Mouse (Mus musculus) lung, embryonic 14.5 days (tissue): Measurements from ENCODE around the gene Tnfaip8l1. TPM values are rescaled to one million over a fixed set of nuclear protein-coding genes. Genes with fewer than 3 reads are reported as not detected.

ENCODE experiments used
- ATAC-seq: fragments of 200-750 bp; cut with Nextera tagmentation; 2 replicates; pipeline ENCODE4 v1.8.0; 2017; ENCODE audit warnings: mild to moderate bottlenecking, moderate TSS enrichment, moderate library complexity; ENCODE audit not compliant: insufficient read depth
- DNase-seq: peaks from one replicate; pipeline ENCODE4 v3.0.0-alpha.2; 2015
- H3K27ac ChIP-seq: fragments of 300-500 bp; sonication (generic); 2 replicates; pipeline ENCODE4 v1.5.1; 2014; ENCODE audit warnings: low read depth, mild to moderate bottlenecking, moderate library complexity
- H3K27me3 ChIP-seq: fragments of 300-500 bp; sonication (generic); 2 replicates; pipeline ENCODE4 v1.6.1; 2014; ENCODE audit warnings: low read length, control low read depth; ENCODE audit not compliant: insufficient read depth
- H3K36me3 ChIP-seq: fragments of 300-500 bp; sonication (generic); 2 replicates; pipeline ENCODE4 v1.6.1; 2014; ENCODE audit warnings: control low read depth; ENCODE audit not compliant: insufficient read depth
- H3K4me1 ChIP-seq: fragments of 300-500 bp; sonication (generic); 2 replicates; pipeline ENCODE4 v1.6.1; 2014; ENCODE audit warnings: antibody characterized with exemption, control low read depth; ENCODE audit not compliant: insufficient read depth
- H3K4me2 ChIP-seq: fragments of 300-500 bp; sonication (generic); 2 replicates; pipeline ENCODE4 v1.6.1; 2014; ENCODE audit warnings: mild to moderate bottlenecking
- H3K4me3 ChIP-seq: fragments of 300-500 bp; sonication (generic); 2 replicates; pipeline ENCODE4 v1.5.1; 2014; ENCODE audit warnings: low read depth, low read length
- H3K9ac ChIP-seq: fragments of 300-500 bp; sonication (generic); 2 replicates; pipeline ENCODE4 v1.6.1; 2014
- H3K9me3 ChIP-seq: fragments of 300-500 bp; sonication (generic); 2 replicates; pipeline ENCODE4 v1.6.1; 2016; ENCODE audit warnings: low read depth, low read length, control low read depth
- CTCF ChIP-seq: IDR thresholded peaks from 2 replicates; pipeline ENCODE4 v1.5.1; 2016; ENCODE audit warnings: antibody characterized with exemption, low read depth
- WGBS: fragments of 180-500 bp; shearing (Covaris S2); extraction: QIAGEN DNeasy Blood & Tissue Kit; methylation state at CpG from one replicate; pipeline ENCODE4 v1.1.7; 2014; 5-methylcytosine and 5-hydroxymethylcytosine counted together
- polyA plus RNA-seq: library from polyadenylated mRNA; unstranded; fragments of >200 nt; fragmentation: Nextera tagmentation; extraction: Ambion mirVana; gene quantifications from 2 replicates; pipeline ENCODE4 v1.2.1, GENCODE M21; 2014

The Tnfaip8l1 gene
- polyA plus RNA-seq, 1 experiment from 2014 or later, result 14.5 TPM

GRCm38 (mm10) chr17:56131814-56132213, 30.5 kb upstream of the Tnfaip8l1 start:
- Histone ChIP-seq H3K4me1 (0 out of 2 replicates have a peak, but pooled peaks cover 6% of the 10 kb centered on the region), H3K27ac (no peak overlapping the region), H3K4me3 (no peak overlapping the region), H3K9ac (no peak overlapping the region), H3K4me2 (no peak overlapping the region), H3K27me3 (no peaks in the 10 kb centered on the region), H3K36me3 (no peaks in the 10 kb centered on the region), H3K9me3 (no peaks in the 10 kb centered on the region)
- 43% methylated on average over 7 of the region's 7 CpGs for WGBS
- peak; percentile 81 for DNase-seq
- peak; percentile 87 for TF ChIP-seq CTCF
- no peak for ATAC-seq

- Histone ChIP-seq H3K9ac (no peak overlapping the region), H3K4me2 (0 out of 2 replicates have a peak overlapping the region, but pooled peaks have one; percentile 1), H3K36me3 (no peaks in the 10 kb centered on the region), H3K27ac (no peak overlapping the region), H3K4me3 (no peak overlapping the region), H3K9me3 (no peaks in the 10 kb centered on the region), H3K4me1 (0 out of 2 replicates have a peak, but pooled peaks cover 6% of the 10 kb centered on the region), H3K27me3 (no peaks in the 10 kb centered on the region)
- WGBS, result 3% methylated on average over 14 of the region's 14 CpGs
- TF ChIP-seq CTCF, result peak; percentile 89
- ATAC-seq (no peak), DNase-seq (peak; percentile 77)
These were observed 29.6 kb upstream of the Tnfaip8l1 start for GRCm38 (mm10) chr17:56132661-56133060.

- WGBS, result 15% methylated on average over 19 of the region's 21 CpGs
- ATAC-seq, result peak; percentile 72
- no peaks in the 10 kb centered on the region for H3K9me3 ChIP-seq
- peak overlapping the region; percentile 67 for H3K4me2 ChIP-seq
- H3K4me1 ChIP-seq, result 0 out of 2 replicates have a peak, but pooled peaks cover 6% of the 10 kb centered on the region
- peak overlapping the region; percentile 22 for H3K4me3 ChIP-seq
- H3K36me3 ChIP-seq, result no peaks in the 10 kb centered on the region
- H3K9ac ChIP-seq, result peak overlapping the region; percentile 29
- TF ChIP-seq CTCF, result no peak
- peaks cover 9% of the 10 kb centered on the region; the same call in 1 of the 2 replicates for H3K27me3 ChIP-seq
- peak; percentile 66 for DNase-seq
- H3K27ac ChIP-seq, result peak overlapping the region; percentile 72; the same call in 1 of the 2 replicates
These were observed 28.6 kb upstream of the Tnfaip8l1 start for GRCm38 (mm10) chr17:56133457-56134363.

GRCm38 (mm10) chr17:56134463-56134971, 27.8 kb upstream of the Tnfaip8l1 start:
- H3K9ac ChIP-seq, result peak overlapping the region; percentile 29; the same call in 1 of the 2 replicates
- 3% methylated on average over 27 of the region's 27 CpGs for WGBS
- no peaks in the 10 kb centered on the region for H3K36me3 ChIP-seq
- ATAC-seq (peak; percentile 13; the same call in 1 of the 2 replicates), DNase-seq (peak; percentile 69)
- H3K4me2 ChIP-seq, result peak overlapping the region; percentile 67
- H3K27me3 ChIP-seq, result peaks cover 17% of the 10 kb centered on the region; the same call in 1 of the 2 replicates
- peak; percentile 88 for TF ChIP-seq CTCF
- no peak overlapping the region for H3K27ac ChIP-seq
- 0 out of 2 replicates have a peak, but pooled peaks cover 6% of the 10 kb centered on the region for H3K4me1 ChIP-seq
- no peaks in the 10 kb centered on the region for H3K9me3 ChIP-seq
- H3K4me3 ChIP-seq, result peak overlapping the region; percentile 22

- H3K27ac ChIP-seq, result no peak overlapping the region
- no peak overlapping the region for H3K4me2 ChIP-seq
- no peak for TF ChIP-seq CTCF
- 74% methylated on average over 7 of the region's 7 CpGs for whole genome bisulfite sequencing
- H3K9me3 ChIP-seq, result no peaks in the 10 kb centered on the region
- H3K27me3 ChIP-seq, result peaks cover 36% of the 10 kb centered on the region; the same call in 1 of the 2 replicates
- no peak overlapping the region for H3K9ac ChIP-seq
- ATAC-seq (no peak), DNase-seq (no peak)
- 0 out of 2 replicates have a peak, but pooled peaks cover 6% of the 10 kb centered on the region for H3K4me1 ChIP-seq
- no peaks in the 10 kb centered on the region for H3K36me3 ChIP-seq
- no peak overlapping the region for H3K4me3 ChIP-seq
These were observed 25.7 kb upstream of the Tnfaip8l1 start for GRCm38 (mm10) chr17:56136558-56136957.

GRCm38 (mm10) chr17:56137839-56138613, 24.3 kb upstream of the Tnfaip8l1 start:
- no peak for TF ChIP-seq CTCF
- Histone ChIP-seq H3K4me1 (0 out of 2 replicates have a peak, but pooled peaks cover 6% of the 10 kb centered on the region), H3K4me2 (peak overlapping the region; percentile 40; the same call in 1 of the 2 replicates), H3K9ac (no peak overlapping the region), H3K36me3 (no peaks in the 10 kb centered on the region), H3K9me3 (no peaks in the 10 kb centered on the region), H3K27me3 (peaks cover 51% of the 10 kb centered on the region), H3K4me3 (no peak overlapping the region; the same call in 1 of the 2 replicates), H3K27ac (no peak overlapping the region)
- ATAC-seq (no peak), DNase-seq (no peak)
- 18% methylated on average over 25 of the region's 25 CpGs for WGBS
